13 mouse cellular contexts compared by ENCODE assay signal in genomic region chr11:5718611-5719354, GRCm38 (mm10).
"Had no signal": no experiment of that assay in that cellular context is flagged by ENCODE, and none has a peak within 500 bp of the region (broad histone marks: within the 10 kb centered on the region; RNA-seq: fewer than 3 reads in every experiment).

No protein-coding gene starts in this region.

- H3K9me3 ChIP-seq: limb, embryonic 12.5 days; liver, embryonic 13.5 days; megakaryocyte, embryonic 14.5 days; midbrain, embryonic 12.5 days had no signal

- DNase-seq: kidney, adult 8-10 months; kidney, postnatal 36 days; layer of hippocampus, adult 9-11 months; liver; liver, embryonic 13.5 days; liver, postnatal 0 days; right cerebral cortex, postnatal 25 days; thymus, postnatal 36 days had no signal

- H3K4me1 ChIP-seq: limb, embryonic 12.5 days; liver, embryonic 13.5 days; midbrain, embryonic 12.5 days had no signal

- H3K4me2 ChIP-seq: limb, embryonic 12.5 days; liver, embryonic 13.5 days; midbrain, embryonic 12.5 days had no signal

- H3K27me3 ChIP-seq: limb, embryonic 12.5 days; liver, embryonic 13.5 days; megakaryocyte, embryonic 14.5 days; midbrain, embryonic 12.5 days had no signal

- H3K27ac ChIP-seq: limb, embryonic 12.5 days; liver, embryonic 13.5 days; macrophage; midbrain, embryonic 12.5 days had no signal

- H3K9ac ChIP-seq: limb, embryonic 12.5 days; liver, embryonic 13.5 days; liver, postnatal 0 days; midbrain, embryonic 12.5 days had no signal

- H3K4me3 ChIP-seq: limb, embryonic 12.5 days; liver, embryonic 13.5 days; megakaryocyte, embryonic 14.5 days; midbrain, embryonic 12.5 days had no signal

- ATAC-seq: intestine, postnatal 0 days; liver, postnatal 0 days had no signal
